Mouse (Mus musculus): Measurements from ENCODE around the gene I830077J02Rik. TPM values are rescaled to one million over a fixed set of nuclear protein-coding genes. Genes with fewer than 3 reads are reported as not detected.
A peak's percentile ranks its signal among the peaks of the same experiment; 100 is the strongest.

The I830077J02Rik gene
- polyA plus RNA-seq, 1 experiment from 2014 or later: 0.46 TPM

GRCm38 (mm10) chr3:105900716-105901115, 31.7 kb downstream of the I830077J02Rik start:
- H3K27ac ChIP-seq: no peak overlapping the region
- H3K36me3 ChIP-seq: no peaks in the 10 kb centered on the region
- 87% methylated on average over 3 of the region's 3 CpGs for WGBS
- H3K4me3 ChIP-seq: no peak overlapping the region
- no peaks in the 10 kb centered on the region; the same call in 1 of the 2 replicates for H3K9me3 ChIP-seq
- no peak for ATAC-seq (ENCODE audit: insufficient number of reproducible peaks, insufficient read depth, low FRiP score, low TSS enrichment)
- no peak overlapping the region for H3K4me2 ChIP-seq (replicated peaks)
- H3K9ac ChIP-seq: no peak overlapping the region
- no peaks in the 10 kb centered on the region for H3K4me1 ChIP-seq
- no peaks in the 10 kb centered on the region for H3K27me3 ChIP-seq

- WGBS: 80% methylated on average over 6 of the region's 6 CpGs
- Histone ChIP-seq H3K4me1 (peaks cover under 1% of the 10 kb centered on the region; the same call in 1 of the 2 replicates), H3K27ac (no peak overlapping the region)
These were observed 32.2 kb downstream of the I830077J02Rik start for GRCm38 (mm10) chr3:105900266-105900665.

GRCm38 (mm10) chr3:105899394-105900147, 32.9 kb downstream of the I830077J02Rik start:
- no peak overlapping the region for H3K4me3 ChIP-seq
- H3K4me2 ChIP-seq (replicated peaks): no peak overlapping the region
- WGBS: 40% methylated on average over 8 of the region's 8 CpGs
- no peak; the same call in 1 of the 2 replicates for ATAC-seq (ENCODE audit: insufficient number of reproducible peaks, insufficient read depth, low FRiP score, low TSS enrichment)
- no peaks in the 10 kb centered on the region for H3K9me3 ChIP-seq
- peaks cover 8% of the 10 kb centered on the region; the same call in 1 of the 2 replicates for H3K4me1 ChIP-seq
- H3K36me3 ChIP-seq: no peaks in the 10 kb centered on the region
- no peaks in the 10 kb centered on the region for H3K27me3 ChIP-seq
- no peak overlapping the region for H3K27ac ChIP-seq
- no peak overlapping the region for H3K9ac ChIP-seq

More at GRCm38 (mm10) chr3:105900266-105900665, 32.2 kb downstream of the I830077J02Rik start:
- no peak for ATAC-seq (ENCODE audit: insufficient number of reproducible peaks, insufficient read depth, low FRiP score, low TSS enrichment)
- H3K4me3 ChIP-seq: no peak overlapping the region
- no peak overlapping the region for H3K9ac ChIP-seq
- no peaks in the 10 kb centered on the region for H3K36me3 ChIP-seq
- H3K27me3 ChIP-seq: no peaks in the 10 kb centered on the region
- H3K9me3 ChIP-seq: no peaks in the 10 kb centered on the region; the same call in 1 of the 2 replicates
- no peak overlapping the region for H3K4me2 ChIP-seq (replicated peaks)

DNA sequence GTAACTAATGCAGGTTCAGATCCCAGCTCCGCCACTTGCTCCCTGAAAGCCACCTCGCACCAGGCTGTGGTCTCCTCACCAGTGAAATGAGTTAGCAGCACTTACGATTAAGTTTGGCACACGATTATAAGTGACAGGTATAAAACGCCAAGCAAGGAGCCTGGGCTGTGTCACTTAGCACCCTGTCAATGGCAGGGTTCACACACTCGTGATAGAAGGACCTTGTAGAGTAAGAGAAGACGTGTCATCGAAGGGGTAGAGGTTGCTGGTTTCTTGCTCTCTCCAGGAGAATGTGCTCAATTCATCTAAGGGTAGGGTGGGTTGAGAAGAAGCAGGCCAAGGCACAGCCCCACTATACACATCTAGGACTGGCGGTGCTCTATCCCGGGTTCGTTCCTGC, 33.6 kb downstream of the I830077J02Rik start:
- no peak overlapping the region for H3K4me2 ChIP-seq (replicated peaks)
- WGBS: 88% methylated on average over 11 of the region's 11 CpGs
- no peaks in the 10 kb centered on the region for H3K9me3 ChIP-seq
- H3K4me3 ChIP-seq: no peak overlapping the region
- no peaks in the 10 kb centered on the region for H3K36me3 ChIP-seq
- no peak overlapping the region for H3K27ac ChIP-seq
- H3K4me1 ChIP-seq: peaks cover 15% of the 10 kb centered on the region; the same call in 1 of the 2 replicates
- ATAC-seq (ENCODE audit: insufficient number of reproducible peaks, insufficient read depth, low FRiP score, low TSS enrichment): no peak
- H3K27me3 ChIP-seq: no peaks in the 10 kb centered on the region
- no peak overlapping the region for H3K9ac ChIP-seq

GRCm38 (mm10) chr3:105898325-105898724, 34.1 kb downstream of the I830077J02Rik start:
- no peaks in the 10 kb centered on the region for H3K36me3 ChIP-seq
- WGBS: 88% methylated on average over 2 of the region's 2 CpGs
- no peak for ATAC-seq (ENCODE audit: insufficient number of reproducible peaks, insufficient read depth, low FRiP score, low TSS enrichment)
- peaks cover 20% of the 10 kb centered on the region; the same call in 1 of the 2 replicates for H3K4me1 ChIP-seq
- H3K27me3 ChIP-seq: no peaks in the 10 kb centered on the region
- no peak overlapping the region for H3K4me3 ChIP-seq
- no peak overlapping the region for H3K4me2 ChIP-seq (replicated peaks)
- H3K9ac ChIP-seq: no peak overlapping the region
- no peak overlapping the region for H3K27ac ChIP-seq
- H3K9me3 ChIP-seq: no peaks in the 10 kb centered on the region

- H3K4me1 ChIP-seq: peaks cover 25% of the 10 kb centered on the region; the same call in 1 of the 2 replicates
- H3K9me3 ChIP-seq: no peaks in the 10 kb centered on the region
- H3K9ac ChIP-seq: no peak overlapping the region
- H3K27ac ChIP-seq: no peak overlapping the region
- whole genome bisulfite sequencing: 85% methylated on average over 3 of the region's 3 CpGs
- ATAC-seq (ENCODE audit: insufficient number of reproducible peaks, insufficient read depth, low FRiP score, low TSS enrichment): no peak
- no peaks in the 10 kb centered on the region for H3K36me3 ChIP-seq
- H3K4me3 ChIP-seq: no peak overlapping the region
- H3K4me2 ChIP-seq (replicated peaks): no peak overlapping the region
- H3K27me3 ChIP-seq: no peaks in the 10 kb centered on the region
These were observed 35.7 kb downstream of the I830077J02Rik start for GRCm38 (mm10) chr3:105896811-105897210.

DNA sequence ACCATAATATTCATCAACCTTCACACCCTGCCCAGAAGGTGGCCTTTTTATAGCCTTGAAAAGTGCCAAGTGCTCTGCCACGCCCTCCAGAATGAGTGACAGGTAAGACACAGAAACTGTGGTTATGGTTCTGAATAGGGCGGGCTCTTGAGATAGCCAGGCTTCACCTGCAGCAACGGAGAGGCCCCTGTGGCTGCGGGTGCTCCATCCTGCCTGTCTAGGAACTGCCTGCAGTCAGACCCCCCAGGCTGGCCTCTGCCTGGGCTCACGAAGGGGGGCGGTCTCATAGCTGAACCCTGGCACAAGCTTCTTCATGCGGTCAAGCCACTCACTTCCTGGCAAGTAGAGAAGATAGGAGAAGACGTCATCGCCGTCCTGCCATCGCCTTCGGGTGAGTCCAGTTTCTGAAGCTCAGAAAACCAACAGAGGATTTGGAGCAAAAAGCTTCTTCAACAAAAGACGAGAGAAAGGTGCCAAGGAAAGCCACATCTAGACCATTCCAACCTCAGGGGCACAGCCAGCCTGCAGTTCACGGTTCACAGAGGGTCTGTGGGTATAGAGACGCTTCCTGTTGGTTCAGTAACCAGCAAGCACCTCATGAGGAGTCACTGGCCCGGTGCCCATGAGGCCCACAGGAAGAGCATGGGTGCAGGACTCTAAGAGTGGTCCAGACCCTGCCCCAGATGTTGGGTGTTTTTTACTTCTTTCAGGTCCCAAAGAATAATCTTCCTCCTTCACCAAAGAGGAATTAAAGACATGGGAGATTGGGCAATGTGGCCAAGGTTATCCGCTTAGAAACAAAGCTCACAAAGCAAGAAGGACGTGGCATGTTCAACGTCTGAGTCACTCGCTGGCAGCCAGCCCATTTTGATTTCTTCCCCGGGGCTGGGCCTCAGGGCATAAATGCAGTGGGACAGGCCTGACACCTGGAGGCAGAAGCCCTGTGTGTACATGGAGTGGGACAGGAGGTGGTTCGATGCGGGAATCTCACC, 37.6 kb downstream of the I830077J02Rik start:
- peaks cover 25% of the 10 kb centered on the region; the same call in 1 of the 2 replicates for H3K4me1 ChIP-seq
- H3K36me3 ChIP-seq: no peaks in the 10 kb centered on the region
- no peak overlapping the region for H3K4me3 ChIP-seq
- no peaks in the 10 kb centered on the region for H3K27me3 ChIP-seq
- WGBS: 81% methylated on average over 23 of the region's 23 CpGs
- no peak overlapping the region for H3K9ac ChIP-seq
- no peak overlapping the region for H3K27ac ChIP-seq
- no peaks in the 10 kb centered on the region for H3K9me3 ChIP-seq
- ATAC-seq (ENCODE audit: insufficient number of reproducible peaks, insufficient read depth, low FRiP score, low TSS enrichment): no peak
- no peak overlapping the region for H3K4me2 ChIP-seq (replicated peaks)

- Histone ChIP-seq H3K4me3 (no peak overlapping the region), H3K4me2 (replicated peaks) (no peak overlapping the region), H3K27ac (no peak overlapping the region), H3K36me3 (no peaks in the 10 kb centered on the region), H3K9me3 (no peaks in the 10 kb centered on the region), H3K27me3 (no peaks in the 10 kb centered on the region), H3K4me1 (peaks cover 25% of the 10 kb centered on the region; the same call in 1 of the 2 replicates), H3K9ac (no peak overlapping the region)
- no peak for ATAC-seq (ENCODE audit: insufficient number of reproducible peaks, insufficient read depth, low FRiP score, low TSS enrichment)
- WGBS: 19% methylated on average over 6 of the region's 6 CpGs
These were observed 38.5 kb downstream of the I830077J02Rik start for GRCm38 (mm10) chr3:105893941-105894391.

- H3K27ac ChIP-seq: no peak overlapping the region
- H3K4me2 ChIP-seq (replicated peaks): no peak overlapping the region
- H3K27me3 ChIP-seq: no peaks in the 10 kb centered on the region
- H3K36me3 ChIP-seq: no peaks in the 10 kb centered on the region
- H3K4me3 ChIP-seq: no peak overlapping the region
- no peak overlapping the region for H3K9ac ChIP-seq
- 75% methylated on average over 19 of the region's 19 CpGs for WGBS
- H3K4me1 ChIP-seq: peaks cover 25% of the 10 kb centered on the region; the same call in 1 of the 2 replicates
- H3K9me3 ChIP-seq: no peaks in the 10 kb centered on the region
- 0 out of 2 replicates have a peak, but pooled peaks have one; percentile 9 for ATAC-seq (ENCODE audit: insufficient number of reproducible peaks, insufficient read depth, low FRiP score, low TSS enrichment)
These were observed 39.6 kb downstream of the I830077J02Rik start for GRCm38 (mm10) chr3:105892572-105893495.

DNA sequence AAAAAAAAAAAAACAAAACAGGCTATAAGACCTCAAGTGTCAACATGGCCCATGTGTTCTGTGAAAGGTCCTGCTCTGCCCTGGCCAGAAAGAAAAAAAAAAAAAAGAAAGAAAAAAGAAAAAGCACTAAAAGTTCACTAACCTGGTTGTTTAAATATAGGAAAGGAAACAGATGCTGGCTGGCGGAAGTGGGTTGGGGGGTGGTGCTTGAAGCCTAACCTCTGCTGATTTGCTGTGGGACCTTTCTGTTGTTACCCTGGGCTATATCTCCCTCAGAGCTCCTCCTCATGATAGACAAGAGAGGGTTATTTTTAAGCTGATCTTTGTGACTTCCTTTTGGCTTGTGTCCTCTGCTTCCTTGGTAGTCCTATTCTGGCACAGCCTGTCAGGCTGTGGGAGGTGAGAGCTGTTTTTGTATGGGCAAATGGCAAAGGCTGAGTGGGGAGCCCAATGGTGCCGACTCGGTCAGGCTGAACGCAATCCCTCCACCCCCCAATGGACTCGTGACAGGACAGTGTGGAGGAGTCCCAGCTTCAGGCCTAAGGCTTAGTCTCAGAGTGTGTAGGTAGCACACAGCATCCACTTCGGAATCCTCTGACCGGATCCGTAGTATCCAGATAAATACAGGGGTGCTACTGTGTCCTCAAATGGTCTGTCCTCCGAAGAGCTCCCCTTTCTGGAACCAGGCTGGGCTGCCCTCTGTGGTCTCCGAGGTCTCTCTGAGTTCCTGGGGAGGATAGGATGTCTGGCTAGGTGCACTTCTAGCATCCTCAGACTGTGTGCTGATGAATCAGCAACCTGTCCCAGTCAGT, 40.5 kb downstream of the I830077J02Rik start:
- no peak overlapping the region for H3K9ac ChIP-seq
- no peak for ATAC-seq (ENCODE audit: insufficient number of reproducible peaks, insufficient read depth, low FRiP score, low TSS enrichment)
- H3K27me3 ChIP-seq: no peaks in the 10 kb centered on the region
- H3K4me3 ChIP-seq: no peak overlapping the region
- H3K4me2 ChIP-seq (replicated peaks): no peak overlapping the region
- no peak overlapping the region for H3K27ac ChIP-seq
- peaks cover 25% of the 10 kb centered on the region; the same call in 1 of the 2 replicates for H3K4me1 ChIP-seq
- H3K36me3 ChIP-seq: no peaks in the 10 kb centered on the region
- H3K9me3 ChIP-seq: no peaks in the 10 kb centered on the region
- WGBS: 73% methylated on average over 10 of the region's 10 CpGs
